Mouse (Mus musculus) T-helper 2 cell (primary cell): ENCODE measurements at regions not wholly inside any gene's neighbourhood (a gene's known extent, or its start where the extent isn't known, plus 50 kb on each side); places are given as distances from the start of the nearest gene placed in this dataset.
"Not testable (repeated sequence)": the region's sequence is repeated elsewhere in the genome, so short reads cannot be mapped to it uniquely, and the experiment has no call there.

ENCODE experiments used
- in situ Hi-C: fragments of 300-600 bp; cut with MboI, MseI; formaldehyde crosslinking; loops from one replicate; pipeline ENCODE4 v1.15.1; 2025; ENCODE audit warnings: high pct_unique_total_duplicates

DNA sequence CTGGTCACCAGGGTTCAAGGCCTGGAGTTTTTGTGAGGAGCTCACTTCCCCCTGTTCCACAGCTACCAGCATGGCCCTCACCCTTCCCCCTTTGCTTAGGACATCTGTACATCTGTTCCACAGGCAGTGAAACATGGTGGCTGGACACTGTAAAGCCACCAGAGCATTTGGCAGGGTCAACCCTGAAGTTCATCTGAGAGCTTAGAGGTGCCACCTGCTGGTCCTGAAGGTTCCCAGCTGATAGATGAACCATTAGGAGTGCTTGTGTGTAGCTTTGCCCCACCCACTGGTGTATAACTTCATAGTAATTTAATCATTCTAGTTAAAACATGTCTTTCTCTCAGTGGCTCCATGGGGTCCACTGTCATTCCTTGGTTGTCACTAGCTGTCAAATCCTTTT, 304.7 kb downstream of the Fgf9 start:
- in situ Hi-C loops: no loop called here

DNA sequence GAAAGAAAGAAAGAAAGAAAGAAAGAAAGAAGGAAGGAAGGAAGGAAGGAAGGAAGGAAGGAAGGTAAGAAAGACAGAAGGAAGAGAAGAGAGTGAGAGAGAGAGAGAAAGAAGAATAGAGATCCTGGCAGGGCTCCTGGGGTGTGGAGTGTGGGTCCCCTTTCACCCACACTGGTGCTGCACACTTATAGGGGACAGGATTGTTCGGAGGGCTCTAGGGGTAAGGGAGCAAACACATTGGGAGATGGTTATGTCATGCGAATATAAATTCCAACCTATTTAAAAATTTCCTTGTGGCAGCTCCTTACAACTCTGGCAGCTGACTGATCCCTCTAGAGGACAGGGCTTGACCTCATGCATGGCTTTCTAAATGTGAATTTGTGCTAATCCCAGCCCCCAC, 286.5 kb downstream of the Fgf9 start:
- in situ Hi-C loops: no loop called here

DNA sequence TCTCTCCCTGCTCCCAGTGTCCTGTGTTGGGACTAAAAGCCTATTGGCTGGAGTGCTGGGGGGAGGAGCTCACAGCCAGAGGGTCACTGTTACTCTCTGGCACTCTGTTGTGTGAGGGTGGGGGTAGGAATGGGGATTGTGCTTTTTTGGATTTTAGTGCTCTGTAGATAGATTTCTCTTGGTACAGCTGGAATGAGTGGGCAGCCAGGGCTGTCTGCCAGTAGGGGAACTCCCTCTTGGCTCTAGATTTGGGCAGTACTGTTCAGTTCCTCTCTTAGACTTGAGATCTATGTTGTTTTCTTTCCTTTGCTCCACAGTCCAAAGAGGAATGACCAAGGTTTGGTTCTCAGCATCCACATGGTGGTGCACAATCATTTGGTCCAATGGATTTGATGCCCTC, 282.6 kb downstream of the Fgf9 start:
- in situ Hi-C loops: no loop called here

DNA sequence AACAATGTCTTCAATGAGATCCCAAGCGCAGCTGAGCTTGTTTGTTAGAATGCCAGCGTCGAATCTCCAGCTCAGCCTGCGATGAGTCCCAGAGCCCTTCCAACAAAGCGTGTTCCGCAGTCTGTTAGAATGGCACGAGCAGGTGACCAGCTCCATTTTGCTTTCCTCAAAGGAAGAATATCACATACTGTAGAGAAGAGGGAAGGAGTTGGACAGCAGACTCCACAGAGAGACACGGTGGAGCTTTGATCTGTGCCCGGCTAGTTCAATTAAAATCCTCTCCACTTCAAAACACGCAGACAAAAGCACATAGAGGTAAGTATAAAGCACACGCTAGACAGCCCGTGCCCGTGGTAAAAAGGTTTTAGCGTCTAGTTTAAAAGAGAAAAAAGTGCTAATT, 265.8 kb downstream of the Fgf9 start:
- in situ Hi-C loops: no loop called here

DNA sequence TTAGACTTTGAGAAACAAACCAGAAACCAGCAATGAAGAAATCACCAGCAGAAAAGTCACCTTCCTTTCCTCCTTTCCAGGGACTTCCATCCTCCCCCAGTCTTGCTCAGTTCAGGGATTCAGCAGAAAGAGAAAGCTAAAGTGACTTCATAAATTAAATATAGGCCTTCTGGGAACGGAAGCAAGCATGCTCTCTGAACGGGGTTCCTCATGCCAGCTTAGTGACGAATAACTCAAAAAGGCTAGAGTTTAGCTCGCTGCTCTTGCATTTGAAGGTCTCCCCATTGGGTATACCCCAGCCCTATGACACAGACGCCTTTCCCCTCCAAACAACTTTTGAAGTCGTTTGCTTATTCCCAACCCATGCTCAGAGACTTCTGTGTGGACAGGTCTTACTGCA, 252.8 kb downstream of the Fgf9 start:
- in situ Hi-C loops: no loop called here

DNA sequence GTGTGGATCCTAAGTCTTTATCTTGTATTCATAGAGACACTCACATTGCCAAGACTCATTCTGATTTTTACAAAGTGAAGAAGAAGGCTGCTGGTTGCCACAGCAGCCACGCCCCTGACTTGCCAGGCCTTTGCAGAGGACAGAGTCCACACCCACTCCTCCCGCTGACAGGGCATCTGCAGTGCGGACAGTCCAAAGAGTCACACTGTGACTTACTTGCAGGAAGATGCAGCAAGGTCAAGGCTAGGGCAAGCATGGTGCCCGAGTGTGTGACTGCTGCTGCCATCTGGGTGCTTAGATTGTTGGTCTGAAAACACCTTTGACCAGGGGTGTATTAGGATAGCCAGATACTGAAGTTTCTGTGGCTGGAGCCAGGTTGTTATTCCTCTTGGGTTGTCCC, 252.1 kb downstream of the Fgf9 start:
- in situ Hi-C loops: no loop called here

DNA sequence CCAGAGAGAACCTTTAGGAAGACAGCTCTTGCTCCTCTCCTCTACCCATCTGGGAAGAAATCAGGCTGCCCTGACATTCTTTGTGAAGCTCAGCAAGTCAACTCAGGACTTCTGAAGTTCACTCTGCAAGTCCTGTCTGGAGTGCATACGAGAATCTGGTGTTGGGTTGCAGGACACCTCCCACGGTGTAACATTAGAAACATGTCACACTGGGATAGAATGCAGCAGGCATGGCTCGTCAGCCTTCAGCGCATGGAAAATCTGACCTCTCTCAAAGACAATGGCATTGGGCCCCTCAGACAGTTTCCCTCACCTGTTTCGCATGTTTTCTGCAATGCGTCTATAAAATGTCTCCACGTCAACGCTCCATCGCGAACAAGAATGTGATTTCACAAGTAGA, 251.5 kb downstream of the Fgf9 start:
- in situ Hi-C loops: no loop called here

DNA sequence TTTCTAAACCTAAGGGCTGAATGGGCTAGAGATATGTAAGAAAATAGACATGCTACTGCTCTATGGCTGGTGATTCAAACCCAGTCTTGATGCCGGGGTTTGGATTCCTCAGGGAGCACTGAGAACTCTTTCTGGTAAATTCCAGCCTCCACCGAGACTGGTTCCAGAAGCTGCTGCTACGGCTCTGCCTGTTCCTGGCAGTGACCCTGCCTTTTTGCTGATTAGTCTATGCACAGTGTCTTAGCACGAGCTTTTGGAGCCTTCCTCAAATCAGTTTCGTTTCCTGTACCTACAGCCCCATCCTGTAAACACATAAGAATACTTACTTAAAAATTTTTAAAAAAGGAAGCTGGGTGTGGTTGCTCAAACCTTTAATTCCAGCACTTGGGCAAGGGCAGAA, 250.9 kb downstream of the Fgf9 start:
- in situ Hi-C loops: no loop called here

DNA sequence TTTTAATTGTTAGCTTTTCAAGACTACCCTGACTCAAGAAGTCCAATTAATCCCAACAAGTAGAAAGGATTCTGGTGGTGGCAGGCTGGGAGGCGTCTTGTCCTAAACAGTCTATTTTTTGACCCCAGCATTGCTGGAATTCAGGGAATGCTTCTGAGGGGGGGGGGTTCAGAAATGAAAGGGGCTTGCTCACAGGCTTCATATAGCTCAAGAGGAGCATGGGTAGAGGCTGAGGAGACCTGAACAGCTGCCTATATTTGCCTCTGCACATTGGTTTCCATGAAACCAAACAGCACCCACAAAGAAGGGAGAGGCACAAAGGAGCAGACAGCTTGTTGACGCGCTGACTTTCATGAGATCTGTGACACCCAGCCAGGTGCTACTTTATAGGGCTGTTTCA, 247.3 kb downstream of the Fgf9 start:
- in situ Hi-C loops: no loop called here

DNA sequence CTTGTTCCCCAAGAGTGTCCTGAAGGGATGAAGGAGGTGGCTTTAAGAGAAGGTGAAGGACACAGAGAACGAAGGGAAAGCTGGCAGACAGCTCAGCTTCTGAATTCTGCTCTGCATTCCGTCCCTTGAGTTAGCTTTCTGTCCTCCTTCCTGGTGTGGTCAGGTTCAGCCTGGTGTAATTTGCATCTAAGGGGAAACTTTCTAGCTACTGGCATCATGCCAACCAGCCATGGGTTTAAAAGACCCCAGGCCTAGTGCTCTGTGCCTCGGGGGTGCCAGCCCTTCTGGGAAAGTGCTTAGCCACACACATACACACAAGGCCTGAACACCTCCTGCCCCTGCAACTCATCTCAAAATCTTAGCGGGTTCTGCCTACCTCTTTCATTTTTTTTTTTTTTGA, 246.9 kb downstream of the Fgf9 start:
- in situ Hi-C loops: no loop called here

DNA sequence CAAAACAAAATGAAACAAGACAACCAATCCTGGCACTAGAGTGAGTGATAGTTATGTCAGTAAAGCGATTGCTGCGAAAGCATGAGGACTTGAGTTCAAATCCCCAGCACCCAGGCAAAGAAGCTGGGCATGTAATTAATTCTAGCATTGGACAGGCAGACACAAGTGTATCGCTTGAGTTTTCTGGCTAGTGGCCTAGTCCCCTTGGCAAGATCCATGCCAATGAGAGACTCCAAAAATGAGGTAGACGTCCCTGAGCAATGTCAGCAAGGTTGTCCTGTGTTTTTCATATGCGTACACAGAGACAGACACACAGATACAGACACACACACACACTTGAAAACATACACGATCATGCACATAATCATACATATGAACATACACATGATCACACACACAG, 237.3 kb downstream of the Fgf9 start:
- in situ Hi-C loops: no loop called here

DNA sequence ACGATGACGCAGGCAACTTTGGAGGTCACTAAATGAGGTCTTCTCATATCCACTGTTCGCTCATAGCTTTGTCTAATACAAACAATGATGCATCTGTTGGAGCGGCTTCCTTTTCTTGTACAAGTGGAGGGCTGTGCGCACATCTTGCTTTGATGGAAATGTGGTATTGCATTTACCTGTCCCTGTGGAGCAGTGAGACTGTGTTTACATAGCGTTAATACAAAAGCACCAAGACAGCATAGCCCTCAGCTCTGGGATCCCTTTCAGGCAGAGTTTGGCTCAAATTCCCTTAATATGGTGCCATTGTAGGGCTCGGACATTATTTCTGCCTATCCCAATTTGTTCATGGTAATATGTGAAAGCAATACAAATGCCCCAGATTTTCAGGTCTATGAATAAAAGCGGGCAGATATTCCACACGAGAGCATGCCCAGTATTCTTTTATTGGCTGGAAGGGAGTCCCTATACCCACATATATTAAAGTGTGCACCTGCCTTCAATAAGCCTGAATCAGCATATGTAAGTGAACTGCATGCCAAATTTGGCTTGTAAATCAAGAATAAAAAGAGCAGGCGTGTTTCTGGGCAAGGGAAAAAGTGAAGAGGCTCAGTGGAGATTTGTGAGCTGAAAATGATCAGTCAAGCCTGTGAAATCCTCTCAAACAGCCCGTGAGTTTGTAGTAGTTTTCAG, 236.6 kb downstream of the Fgf9 start:
- in situ Hi-C loops: no loop called here

DNA sequence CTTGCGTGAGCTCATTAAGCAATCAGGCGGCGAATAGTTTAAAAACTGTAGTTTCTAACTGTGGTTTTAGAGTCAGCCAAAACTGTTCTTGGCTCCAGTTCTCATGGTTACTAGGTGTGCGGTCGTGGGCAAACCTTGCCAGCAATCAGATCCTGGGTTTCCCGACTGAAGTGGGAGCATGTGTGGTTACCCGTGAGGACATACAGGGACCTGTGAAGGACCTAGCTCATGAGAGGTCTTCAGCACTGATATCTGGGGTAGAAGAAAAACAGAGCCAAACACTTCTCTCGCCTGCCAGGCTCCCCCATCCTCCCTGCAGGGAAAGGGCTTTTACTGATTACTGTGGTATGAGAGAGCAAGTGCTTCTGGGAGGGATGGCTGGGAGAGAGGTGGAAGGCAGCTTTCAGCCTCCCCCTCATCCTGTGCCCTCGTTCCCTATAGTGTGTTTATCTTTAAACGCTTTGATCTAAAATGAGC, 230.1 kb downstream of the Fgf9 start:
- in situ Hi-C loops: no loop called here

DNA sequence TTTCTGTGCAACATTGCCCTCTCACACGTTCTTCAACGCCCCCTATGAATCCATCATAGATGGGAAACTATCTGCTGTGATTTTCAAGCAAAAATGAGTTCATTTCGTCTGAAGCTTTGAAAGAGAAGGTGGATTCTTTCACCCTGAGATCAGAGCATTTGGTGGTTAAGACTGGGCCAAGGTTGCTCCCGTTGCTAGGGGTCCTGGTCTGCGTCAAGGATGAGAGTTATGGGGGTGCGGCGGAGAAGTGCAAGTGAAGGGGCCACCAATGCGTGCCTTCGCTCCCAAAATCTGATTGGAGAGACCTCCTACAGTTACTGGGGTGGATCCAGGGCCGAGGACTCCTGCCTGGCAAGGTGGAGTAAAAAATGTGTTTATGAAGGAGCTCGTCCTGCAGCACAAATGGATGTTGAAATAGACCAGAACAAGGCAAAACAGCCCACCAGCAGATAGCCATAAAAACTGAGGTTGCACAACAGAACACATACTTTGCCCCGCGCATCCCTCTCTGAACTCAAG, 215.7 kb downstream of the Fgf9 start:
- in situ Hi-C loops: no loop called here

DNA sequence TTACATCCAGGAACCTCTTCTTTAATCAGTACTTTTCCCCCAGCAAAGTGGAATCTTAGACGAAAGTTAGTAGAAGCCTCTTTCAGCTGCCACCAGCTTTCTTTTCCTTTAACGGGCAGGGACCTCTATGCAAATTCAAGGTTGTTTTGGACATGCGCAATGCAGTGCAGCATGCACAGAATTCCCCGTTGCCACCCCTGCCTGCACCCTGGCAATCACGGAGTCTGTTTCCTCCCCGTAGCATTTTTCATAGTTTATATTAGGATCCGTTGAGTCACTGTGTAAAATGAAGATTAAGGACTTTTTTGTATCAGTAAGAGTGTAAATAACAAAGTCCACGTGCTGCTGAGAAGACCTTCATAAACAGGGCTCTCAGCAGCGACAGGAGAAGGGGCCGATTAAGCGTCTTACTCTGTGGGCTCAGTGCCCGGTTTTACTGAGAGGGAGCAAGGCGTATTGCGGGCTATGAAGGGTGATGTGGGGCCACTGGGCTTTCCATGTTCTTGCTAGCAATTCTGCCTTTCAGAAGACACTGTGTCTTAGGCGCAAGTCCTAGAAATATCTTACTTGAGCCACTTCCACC, 212.5 kb downstream of the Fgf9 start:
- in situ Hi-C loops: no loop called here

DNA sequence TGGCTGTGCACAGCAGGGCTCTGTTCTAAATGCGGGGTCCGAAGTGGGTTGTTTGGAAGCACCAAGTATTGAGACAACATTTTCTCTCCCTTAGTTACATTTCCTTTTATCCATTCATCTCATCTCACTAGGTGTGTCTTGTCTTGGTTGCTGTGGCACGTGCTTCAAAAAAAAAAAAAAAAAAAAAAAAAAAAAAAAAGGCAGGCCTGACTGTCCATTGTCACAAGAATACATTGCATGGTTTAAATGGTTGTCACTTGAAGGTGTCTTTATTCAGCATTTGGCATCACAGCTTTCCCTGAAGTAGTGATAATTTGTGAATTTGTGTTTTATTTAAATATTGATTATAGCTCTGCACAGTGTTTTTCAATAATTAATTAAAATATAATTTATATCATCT, 211.9 kb downstream of the Fgf9 start:
- in situ Hi-C loops: no loop called here

DNA sequence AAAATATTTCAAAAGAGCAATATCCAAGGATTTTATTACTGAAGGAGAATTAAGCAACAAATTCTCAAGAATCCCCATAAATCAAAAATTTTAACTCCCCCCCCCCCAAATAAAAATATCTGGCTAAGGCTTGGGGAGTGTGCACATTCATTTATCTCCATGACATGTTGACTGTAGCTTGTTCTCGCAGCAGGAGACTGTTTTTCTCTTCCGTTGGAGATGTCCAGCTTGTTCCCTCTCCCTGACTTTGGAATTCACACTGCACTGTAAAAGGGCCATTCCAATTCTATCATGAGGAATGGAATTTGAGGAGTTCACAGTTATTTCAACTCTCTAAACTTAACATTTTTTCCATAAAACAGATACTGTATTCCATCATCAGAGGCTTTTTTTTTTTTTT, 204.1 kb downstream of the Fgf9 start:
- in situ Hi-C loops: not testable (repeated sequence)

DNA sequence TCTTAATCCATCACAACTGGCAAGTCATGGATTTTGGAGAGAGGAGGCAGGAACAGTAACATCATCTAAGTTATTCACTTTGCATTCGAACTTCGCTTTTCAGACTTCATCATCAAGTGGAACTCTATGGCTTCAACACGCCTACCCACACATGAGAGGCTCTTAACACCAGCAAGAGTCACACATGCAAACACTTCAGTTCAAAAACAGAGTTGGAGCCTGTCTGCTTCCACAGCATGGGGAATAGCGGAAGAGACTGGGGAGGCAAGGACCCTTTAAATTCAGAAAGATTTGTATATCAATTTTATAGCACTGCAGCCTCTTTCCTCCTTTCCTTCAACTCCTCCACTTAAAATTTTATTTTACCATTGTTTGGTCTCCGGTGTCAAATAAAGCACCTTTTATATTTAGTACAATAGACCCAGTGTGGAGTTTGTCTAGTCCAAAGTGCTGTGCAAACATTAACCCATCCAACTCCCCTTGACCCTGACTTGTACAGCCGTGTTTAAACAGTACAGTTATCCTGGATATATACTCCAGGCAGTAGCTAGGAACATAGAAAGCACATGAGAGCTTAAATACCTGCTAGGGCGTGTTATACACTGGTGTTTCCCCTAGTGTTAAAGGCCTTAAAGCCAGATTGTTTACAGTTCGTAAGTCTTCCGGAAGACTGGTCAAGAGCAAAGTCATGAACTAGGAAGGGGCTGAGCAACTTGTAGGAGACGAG, 203.5 kb downstream of the Fgf9 start:
- in situ Hi-C loops: no loop called here

DNA sequence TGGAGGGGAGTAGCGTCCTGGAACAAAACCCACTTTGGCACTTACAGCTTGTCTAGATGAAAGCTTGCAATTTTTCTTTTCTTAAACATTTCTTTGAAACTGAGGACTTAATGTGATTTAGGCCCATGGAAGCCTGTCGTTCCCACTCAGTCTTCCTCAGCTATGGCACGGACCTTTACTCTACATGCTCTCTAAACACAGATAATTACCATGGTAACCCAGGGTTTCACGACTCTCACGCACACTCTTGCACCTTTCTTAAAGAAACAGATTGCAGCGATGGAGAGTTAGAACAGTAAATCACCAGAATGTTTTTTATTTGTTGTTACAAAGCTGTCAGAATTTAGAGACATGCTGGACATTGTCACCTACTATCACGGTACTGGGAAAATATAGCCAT, 195.0 kb downstream of the Fgf9 start:
- in situ Hi-C loops: no loop called here

DNA sequence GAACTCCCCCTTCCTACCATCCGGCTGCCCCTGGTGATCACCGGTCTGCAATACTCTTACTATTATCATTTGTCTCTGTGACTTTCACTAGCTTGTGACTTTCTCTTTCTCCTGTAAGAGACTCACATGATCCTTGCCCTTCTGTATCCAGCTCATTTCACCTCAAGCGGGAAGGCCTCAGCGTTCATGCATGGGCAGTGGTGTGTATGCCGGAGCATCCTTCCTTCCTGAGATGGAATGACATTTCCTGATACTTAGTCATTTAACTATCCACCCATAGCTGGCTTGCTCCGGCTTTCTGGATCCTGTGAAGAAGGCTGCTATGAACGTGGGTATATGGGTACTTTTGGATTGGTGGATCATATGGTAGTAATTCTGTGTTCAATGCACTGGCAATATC, 194.1 kb downstream of the Fgf9 start:
- in situ Hi-C loops: no loop called here

DNA sequence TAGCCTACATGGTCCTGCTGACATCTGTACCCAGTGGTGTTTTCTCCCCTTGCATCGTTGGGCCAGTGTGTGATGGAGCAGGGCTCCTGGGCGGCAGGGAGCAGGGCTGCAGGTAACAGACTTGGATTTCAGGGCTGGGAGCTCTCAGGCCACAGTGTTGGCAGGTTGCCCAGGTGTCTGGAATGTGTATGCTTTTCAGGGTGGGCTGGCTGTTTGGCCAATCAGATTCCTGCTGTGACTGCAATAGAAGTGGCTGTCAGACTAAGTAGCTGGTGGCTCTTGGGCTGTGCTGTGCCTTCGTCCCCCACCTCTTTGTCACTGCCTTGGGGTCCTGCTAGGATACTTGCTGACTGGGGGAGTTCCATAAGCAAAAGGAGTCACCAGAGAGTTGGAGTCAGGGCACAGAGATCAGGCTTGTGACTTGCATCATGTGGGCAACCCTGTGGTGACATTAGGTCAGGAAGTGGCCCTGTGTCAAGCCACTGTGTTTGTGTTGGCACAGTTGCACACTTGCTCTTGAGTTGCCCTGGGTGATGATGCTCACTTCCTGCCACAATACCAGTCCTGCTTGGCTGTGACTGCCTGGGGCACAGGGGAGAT, 183.1 kb downstream of the Fgf9 start:
- in situ Hi-C loops: no loop called here

DNA sequence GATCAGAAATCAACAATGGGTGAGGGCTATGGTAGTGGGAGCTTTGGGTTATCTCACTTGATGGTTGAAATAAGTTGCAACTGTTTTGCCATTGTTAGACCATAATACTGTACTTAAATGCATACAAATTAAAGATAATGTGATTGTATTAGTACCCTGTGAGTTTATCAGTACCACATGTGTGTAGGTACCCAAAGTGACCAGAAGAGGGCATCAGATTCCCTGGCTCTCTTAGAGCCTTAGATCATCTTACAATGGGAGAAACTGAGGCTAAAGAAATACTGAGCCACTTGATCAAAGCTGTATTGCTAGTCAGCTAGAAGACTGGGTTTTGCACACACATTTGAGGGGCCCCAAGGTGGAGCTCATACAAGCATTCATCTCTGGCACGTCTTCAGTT, 155.5 kb downstream of the Fgf9 start:
- in situ Hi-C loops: no loop called here

DNA sequence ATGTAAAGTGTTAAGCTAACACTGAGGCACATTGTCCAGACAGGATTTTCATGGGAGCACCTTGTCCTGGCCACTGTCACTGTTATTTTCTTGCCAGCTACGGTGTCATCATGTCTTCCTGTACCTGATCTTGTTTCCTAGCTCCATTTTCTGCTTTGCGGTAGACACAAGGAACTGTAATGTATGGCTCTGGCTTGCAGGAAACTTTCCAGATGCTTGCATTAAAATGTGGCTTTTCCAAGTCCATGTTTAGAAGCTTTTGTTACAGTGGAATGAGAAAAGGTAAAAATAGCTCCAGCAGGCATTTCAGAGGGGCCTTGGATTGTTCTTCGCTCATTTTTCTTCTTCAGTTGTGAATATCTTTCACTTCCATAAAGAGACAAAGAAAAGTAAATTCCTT, 154.1 kb downstream of the Fgf9 start:
- in situ Hi-C loops: no loop called here
